Mouse (Mus musculus) stomach, embryonic 16.5 days (tissue): ENCODE results near the gene Mfn2. TPM values are rescaled to one million over a fixed set of nuclear protein-coding genes. Genes with fewer than 3 reads are reported as not detected.
A peak's percentile ranks its signal among the peaks of the same experiment; 100 is the strongest.

Experiments used
- ATAC-seq: fragments of 200-750 bp; cut with Nextera tagmentation; 2 replicates; pipeline ENCODE4 v1.8.0; 2017; ENCODE audit warnings: moderate number of reproducible peaks, moderate TSS enrichment; ENCODE audit not compliant: insufficient read depth, low FRiP score
- H3K27ac ChIP-seq: fragments of 300-500 bp; sonication (generic); 2 replicates; pipeline ENCODE4 v1.5.1; 2014; ENCODE audit warnings: low read length
- H3K27me3 ChIP-seq: fragments of 300-500 bp; sonication (generic); 2 replicates; pipeline ENCODE4 v1.6.1; 2014; ENCODE audit warnings: low read length, control low read depth, mixed read lengths; ENCODE audit not compliant: control insufficient read depth, insufficient read depth
- H3K36me3 ChIP-seq: fragments of 300-500 bp; sonication (generic); 2 replicates; pipeline ENCODE4 v1.6.1; 2014; ENCODE audit warnings: low read length; ENCODE audit not compliant: control insufficient read depth, insufficient read depth
- H3K4me1 ChIP-seq: fragments of 300-500 bp; sonication (generic); 2 replicates; pipeline ENCODE4 v1.6.1; 2014; ENCODE audit warnings: low read length, control low read depth, mixed read lengths; ENCODE audit not compliant: control insufficient read depth, insufficient read depth
- H3K4me2 ChIP-seq: fragments of 300-500 bp; sonication (generic); 2 replicates; pipeline ENCODE4 v1.6.1; 2014; ENCODE audit warnings: low read depth, low read length, mixed read lengths
- H3K4me3 ChIP-seq: fragments of 300-500 bp; sonication (generic); replicated peaks from 2 replicates; pipeline ENCODE4 v1.5.1; 2014; ENCODE audit warnings: mild to moderate bottlenecking, low read length
- H3K9ac ChIP-seq: fragments of 300-500 bp; sonication (generic); 2 replicates; pipeline ENCODE4 v1.6.1; 2014; ENCODE audit warnings: low read length
- H3K9me3 ChIP-seq: fragments of 300-500 bp; sonication (generic); replicated peaks from 2 replicates; pipeline ENCODE4 v1.6.1; 2016; ENCODE audit warnings: low read length, control low read depth; ENCODE audit not compliant: control insufficient read depth
- WGBS: fragments of 180-500 bp; shearing (Covaris S2); extraction: QIAGEN DNeasy Blood & Tissue Kit; methylation state at CpG from one replicate; pipeline ENCODE4 v1.1.7; 2014; 5-methylcytosine and 5-hydroxymethylcytosine counted together
- polyA plus RNA-seq: library from polyadenylated mRNA; unstranded; fragments of >200 nt; fragmentation: Nextera tagmentation; extraction: Ambion mirVana; gene quantifications from 2 replicates; pipeline ENCODE4 v1.2.1, GENCODE M21; 2015

The Mfn2 gene
- polyA plus RNA-seq, 1 experiment from 2014 or later: 47.4 TPM

- Histone ChIP-seq H3K27me3 (no peaks in the 10 kb centered on the region), H3K36me3 (no peaks in the 10 kb centered on the region), H3K4me2 (no peak overlapping the region), H3K9me3 (no peaks in the 10 kb centered on the region), H3K4me3 (no peak overlapping the region), H3K4me1 (peaks cover 33% of the 10 kb centered on the region), H3K27ac (peak overlapping the region; percentile 42), H3K9ac (no peak overlapping the region)
- ATAC-seq: no peak
- WGBS: 66% methylated on average over 5 of the region's 5 CpGs
Measured at GRCm38 (mm10) chr4:147937486-147937885, 33.0 kb upstream of the Mfn2 start.

GRCm38 (mm10) chr4:147937021-147937420 lies 32.5 kb upstream of the Mfn2 start:
- peak overlapping the region; percentile 81 for H3K4me2 ChIP-seq
- no peak overlapping the region for H3K27ac ChIP-seq
- WGBS: 38% methylated on average over 3 of the region's 3 CpGs
- H3K4me3 ChIP-seq: peak overlapping the region; percentile 75
- H3K36me3 ChIP-seq: no peaks in the 10 kb centered on the region
- H3K9me3 ChIP-seq: no peaks in the 10 kb centered on the region
- no peak for ATAC-seq
- H3K4me1 ChIP-seq: peaks cover 30% of the 10 kb centered on the region
- H3K27me3 ChIP-seq: no peaks in the 10 kb centered on the region
- peak overlapping the region; percentile 87 for H3K9ac ChIP-seq

GRCm38 (mm10) chr4:147936331-147936954 lies 31.9 kb upstream of the Mfn2 start, which contains the start of gene Plod1:
Gene Plod1 (minus strand): TSS chr4:147936767.
- H3K4me3 ChIP-seq: peak within 1 kb of the TSS; percentile 75
- ATAC-seq: peak; percentile 68
- peak within 1 kb of the TSS; percentile 81 for H3K4me2 ChIP-seq
- H3K9me3 ChIP-seq: no peaks in the 10 kb centered on the region
- no peaks in the 10 kb centered on the region for H3K27me3 ChIP-seq
- peak within 1 kb of the TSS; percentile 87 for H3K9ac ChIP-seq
- H3K36me3 ChIP-seq: no peaks in the 10 kb centered on the region
- H3K4me1 ChIP-seq: peaks cover 24% of the 10 kb centered on the region
- H3K27ac ChIP-seq: peak within 1 kb of the TSS; percentile 73
- WGBS: under 1% methylated on average over 51 of the region's 51 CpGs

- ATAC-seq: no peak
- Histone ChIP-seq H3K9ac (peak overlapping the region; percentile 87), H3K27me3 (no peaks in the 10 kb centered on the region), H3K4me1 (peaks cover 24% of the 10 kb centered on the region), H3K36me3 (no peaks in the 10 kb centered on the region), H3K4me2 (peak overlapping the region; percentile 81), H3K27ac (no peak overlapping the region; the same call in 1 of the 2 replicates), H3K4me3 (peak overlapping the region; percentile 75), H3K9me3 (no peaks in the 10 kb centered on the region)
- 16% methylated on average over 9 of the region's 9 CpGs for WGBS
Measured at GRCm38 (mm10) chr4:147935904-147936303, 31.4 kb upstream of the Mfn2 start.

- no peaks in the 10 kb centered on the region for H3K9me3 ChIP-seq
- H3K27ac ChIP-seq: no peak overlapping the region
- no peak overlapping the region for H3K4me3 ChIP-seq
- no peak overlapping the region for H3K9ac ChIP-seq
- no peak overlapping the region for H3K4me2 ChIP-seq
- ATAC-seq: no peak
- H3K36me3 ChIP-seq: no peaks in the 10 kb centered on the region
- peaks cover 24% of the 10 kb centered on the region for H3K4me1 ChIP-seq
- WGBS: 72% methylated on average over 4 of the region's 4 CpGs
- H3K27me3 ChIP-seq: no peaks in the 10 kb centered on the region
Measured at GRCm38 (mm10) chr4:147934611-147935010, 30.1 kb upstream of the Mfn2 start.

- Histone ChIP-seq H3K4me3 (no peak overlapping the region), H3K27ac (no peak overlapping the region), H3K4me1 (peaks cover 24% of the 10 kb centered on the region), H3K36me3 (no peaks in the 10 kb centered on the region), H3K9me3 (no peaks in the 10 kb centered on the region), H3K4me2 (no peak overlapping the region), H3K9ac (no peak overlapping the region), H3K27me3 (no peaks in the 10 kb centered on the region)
- no peak for ATAC-seq
- WGBS: 50% methylated on average over 3 of the region's 3 CpGs
Measured at GRCm38 (mm10) chr4:147934134-147934533, 29.6 kb upstream of the Mfn2 start.

GRCm38 (mm10) chr4:147930946-147931345 lies 26.4 kb upstream of the Mfn2 start:
- H3K9me3 ChIP-seq: no peaks in the 10 kb centered on the region
- no peaks in the 10 kb centered on the region for H3K36me3 ChIP-seq
- H3K4me1 ChIP-seq: peaks cover 16% of the 10 kb centered on the region
- no peak for ATAC-seq
- H3K27me3 ChIP-seq: no peaks in the 10 kb centered on the region
- no peak overlapping the region for H3K4me2 ChIP-seq
- H3K4me3 ChIP-seq: no peak overlapping the region
- H3K9ac ChIP-seq: no peak overlapping the region
- no peak overlapping the region for H3K27ac ChIP-seq
- 91% methylated on average over 14 of the region's 14 CpGs for WGBS

- ATAC-seq: no peak
- 73% methylated on average over 7 of the region's 7 CpGs for WGBS
- Histone ChIP-seq H3K9me3 (no peaks in the 10 kb centered on the region), H3K4me1 (peaks cover 3% of the 10 kb centered on the region; the same call in 1 of the 2 replicates), H3K4me3 (no peak overlapping the region), H3K9ac (no peak overlapping the region), H3K4me2 (no peak overlapping the region), H3K36me3 (no peaks in the 10 kb centered on the region), H3K27me3 (no peaks in the 10 kb centered on the region), H3K27ac (no peak overlapping the region)
Measured at GRCm38 (mm10) chr4:147928540-147928939, 24.0 kb upstream of the Mfn2 start.

GRCm38 (mm10) chr4:147928136-147928535 lies 23.6 kb upstream of the Mfn2 start:
- no peaks in the 10 kb centered on the region for H3K27me3 ChIP-seq
- H3K9me3 ChIP-seq: no peaks in the 10 kb centered on the region
- 23% methylated on average over 9 of the region's 9 CpGs for WGBS
- no peak for ATAC-seq
- H3K4me1 ChIP-seq: peaks cover 3% of the 10 kb centered on the region; the same call in 1 of the 2 replicates
- no peak overlapping the region for H3K9ac ChIP-seq
- no peaks in the 10 kb centered on the region for H3K36me3 ChIP-seq
- H3K27ac ChIP-seq: no peak overlapping the region
- no peak overlapping the region for H3K4me3 ChIP-seq
- H3K4me2 ChIP-seq: no peak overlapping the region
